Comparison of ENCODE assay signal across 28 mouse cellular contexts in the genomic region with DNA sequence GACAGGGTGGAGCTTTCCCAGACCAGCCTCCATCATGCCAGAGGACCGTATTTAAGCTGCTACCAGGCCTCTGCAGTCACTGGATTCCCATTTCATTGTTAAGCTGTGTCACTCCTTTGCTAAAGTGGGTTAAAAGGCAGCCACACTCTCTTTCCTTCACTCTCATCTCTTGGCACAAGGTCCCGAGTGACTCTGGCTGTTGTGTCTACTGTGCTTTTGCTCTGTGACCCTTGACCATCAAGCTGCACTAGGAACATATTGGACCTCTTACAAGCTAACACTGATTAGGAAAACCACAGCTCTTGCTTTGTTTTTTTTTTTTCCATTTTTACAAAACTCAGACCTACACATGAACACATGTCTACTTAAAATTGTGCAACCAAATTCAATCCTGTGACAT. TPM values are rescaled to one million over a fixed set of nuclear protein-coding genes. Genes with fewer than 3 reads are reported as not detected.
DNase-seq lines count a peak whose midpoint lies in the region; ATAC-seq and TF ChIP-seq lines count a peak whose summit lies in the region.
"Had no signal": no experiment of that assay in that cellular context is flagged by ENCODE, and none has a peak within 500 bp of the region (broad histone marks: within the 10 kb centered on the region; RNA-seq: fewer than 3 reads in every experiment).

No protein-coding gene starts in this region.

- H3K9ac ChIP-seq in liver, adult 2 months (ENCODE audit: low read depth, low read length): no peak overlapping the region
- no peak overlapping the region for H3K9ac ChIP-seq in liver, postnatal 0 days (replicated peaks)
- H3K9ac ChIP-seq: forebrain, embryonic 13.5 days; heart, embryonic 12.5 days; heart, embryonic 15.5 days; hindbrain, embryonic 13.5 days had no signal

- no peaks in the 10 kb centered on the region for H3K79me2 ChIP-seq in liver, adult 2 months (ENCODE audit: control insufficient read depth, insufficient read depth, low read length)

- ATAC-seq in liver, postnatal 0 days: no peak
- peak; percentile 33 for ATAC-seq in megakaryocyte, adult 5-6 weeks (ENCODE audit: poor library complexity, severe bottlenecking)
- ATAC-seq: activated CD4-positive, CD25-positive, alpha-beta regulatory T cell, adult 4 months; forebrain, embryonic 13.5 days; forebrain, embryonic 16.5 days; hindbrain, postnatal 0 days had no signal

- no peak for TF ChIP-seq CTCF in liver, adult 2 months (IDR thresholded peaks at IDR 0.05; ENCODE audit: low read depth, low read length)
- no peak for TF ChIP-seq CTCF in liver, postnatal 0 days (IDR thresholded peaks at IDR 0.05; ENCODE audit: low read depth)

- no peak overlapping the region for H3K27ac ChIP-seq in liver, adult 2 months (replicated peaks; ENCODE audit: insufficient read depth, low read depth, low read length)
- H3K27ac ChIP-seq in liver, postnatal 0 days (ENCODE audit: low read depth): no peak overlapping the region
- H3K27ac ChIP-seq: forebrain, embryonic 10.5 days; forebrain, embryonic 13.5 days; heart, embryonic 15.5 days; hindbrain, embryonic 10.5 days; hindbrain, embryonic 13.5 days; hindbrain, postnatal 0 days had no signal

- WGBS in liver, adult 2 months: 45% methylated on average over 2 of the region's 2 CpGs
- WGBS in liver, postnatal 0 days (ENCODE audit: insufficient replicate concordance): 53% methylated on average over 2 of the region's 2 CpGs

- H3K4me2 ChIP-seq in liver, postnatal 0 days (ENCODE audit: low read depth, low read length): no peak overlapping the region
- H3K4me2 ChIP-seq: forebrain, embryonic 13.5 days; heart, embryonic 12.5 days; heart, embryonic 15.5 days; hindbrain, embryonic 13.5 days had no signal

- no peaks in the 10 kb centered on the region for H3K9me3 ChIP-seq in liver, postnatal 0 days (ENCODE audit: low read length)
- H3K9me3 ChIP-seq: forebrain, embryonic 10.5 days; forebrain, embryonic 13.5 days; heart, embryonic 12.5 days; heart, embryonic 15.5 days; hindbrain, embryonic 10.5 days; hindbrain, embryonic 13.5 days had no signal

- H3K4me1 ChIP-seq in liver, adult 2 months (ENCODE audit: control insufficient read depth, insufficient read depth, low read length): no peaks in the 10 kb centered on the region
- H3K4me1 ChIP-seq in liver, postnatal 0 days (ENCODE audit: insufficient read depth): no peaks in the 10 kb centered on the region
- H3K4me1 ChIP-seq: heart, embryonic 12.5 days; heart, embryonic 15.5 days had no signal

- DNase-seq in liver, adult 2 months (ENCODE audit: extremely low read depth, low read depth, low spot score): peak; percentile 59
- no peak for DNase-seq in liver, postnatal 0 days
- DNase-seq in 416B (ENCODE audit: low read depth): peak; percentile 2
- peak; percentile 80 for DNase-seq in adipocyte (ENCODE audit: low spot score)
- DNase-seq in layer of hippocampus, postnatal 10 days (ENCODE audit: low spot score in 2 of 2): no peak
- DNase-seq in cerebellum, adult 11-12 months: no peak
- DNase-seq in yolk sac, embryonic 10.5 days (ENCODE audit: low spot score): no peak
- DNase-seq: adrenal gland, postnatal 10 days; cerebellum, adult 11 months; cerebellum, adult 8-10 months; cerebellum, postnatal 10 days; cerebellum, postnatal 36 days; gastrocnemius, postnatal 10 days; gastrocnemius, postnatal 36 days; heart, adult 18-20 months; heart, postnatal 10 days; heart, postnatal 36 days had no signal

- no peak overlapping the region for H3K4me3 ChIP-seq in liver, adult 2 months (ENCODE audit: insufficient read depth, low read depth, low read length)
- no peak overlapping the region for H3K4me3 ChIP-seq in liver, postnatal 0 days (ENCODE audit: low read depth, low read length)
- H3K4me3 ChIP-seq: forebrain, embryonic 10.5 days; forebrain, embryonic 13.5 days; heart, embryonic 12.5 days; heart, embryonic 15.5 days; hindbrain, embryonic 10.5 days; hindbrain, embryonic 13.5 days had no signal

- no peaks in the 10 kb centered on the region for H3K27me3 ChIP-seq in liver, adult 2 months (ENCODE audit: control insufficient read depth, insufficient read depth, low read length)
- no peaks in the 10 kb centered on the region for H3K27me3 ChIP-seq in liver, postnatal 0 days (ENCODE audit: insufficient read depth, low read length)
- H3K27me3 ChIP-seq: forebrain, embryonic 13.5 days; heart, embryonic 12.5 days; heart, embryonic 15.5 days; hindbrain, embryonic 13.5 days had no signal

- TF ChIP-seq POLR2A in liver, adult 2 months (IDR thresholded peaks at IDR 0.05; ENCODE audit: extremely low read depth, insufficient read depth, low read length): no peak

- H3K36me3 ChIP-seq in liver, adult 2 months (ENCODE audit: control insufficient read depth, insufficient read depth, low read length): no peaks in the 10 kb centered on the region
- no peaks in the 10 kb centered on the region for H3K36me3 ChIP-seq in liver, postnatal 0 days (replicated peaks; ENCODE audit: insufficient read depth, low read length)
- H3K36me3 ChIP-seq: forebrain, embryonic 10.5 days; heart, embryonic 12.5 days; heart, embryonic 15.5 days; hindbrain, embryonic 10.5 days; hindbrain, embryonic 13.5 days had no signal

- no peak for TF ChIP-seq EP300 in liver, postnatal 0 days (IDR thresholded peaks at IDR 0.05; ENCODE audit: low read depth)

RNA-seq across cellular contexts. Expression of gene Htr7, which starts 52.3 kb away (rescaled TPM):
- total RNA-seq in liver, adult 2 months (2014; rRNA removed): 0.07 and 0.09 TPM in 2 replicates
- 0.06 TPM in 1 of 2 replicates, not detected in the other for polyA plus RNA-seq in liver, adult 2 months (2012; rRNA removed)
- polyA plus RNA-seq in liver, postnatal 0 days (2015; fragmentation: Nextera tagmentation; extraction: Ambion mirVana): 0.06 TPM in 1 of 2 replicates, not detected in the other
- total RNA-seq in megakaryocyte, adult 5-6 weeks (2015): not detected in 2 replicates
- not detected in 2 replicates for total RNA-seq in megakaryocyte, adult 5-6 weeks (2017)
- 10 to 100 TPM; 13.5 to 15.6 TPM for total RNA-seq in layer of hippocampus, postnatal 10 days (2021)
- total RNA-seq: adrenal gland, adult 18-20 months had no signal
- polyA plus RNA-seq: activated CD4-positive, CD25-positive, alpha-beta regulatory T cell, adult 4 months had no signal

Comparison
In these comparisons a context has a peak if more than half of its experiments do, and no peak if none do; other contexts are left out.
1. DNase-seq: peak in liver, adult 2 months (single experiment), 416B (single experiment) and adipocyte (single experiment); none in liver, postnatal 0 days (single experiment), layer of hippocampus, postnatal 10 days (0 of 2), cerebellum, adult 11-12 months (single experiment) and yolk sac, embryonic 10.5 days (single experiment).
2. RNA of gene Htr7, which starts 52.3 kb away (total RNA-seq): 13.5 to 15.6 TPM in layer of hippocampus, postnatal 10 days; 0.07 to 0.09 TPM in liver, adult 2 months and not detected in megakaryocyte, adult 5-6 weeks; every median in the first group is over 10 times any median in the second.